Mouse (Mus musculus) urinary bladder, postnatal 36 days (tissue): ENCODE results near the gene Heatr4.
A peak's percentile ranks its signal among the peaks of the same experiment; 100 is the strongest.

Experiments used
- DNase-seq, 2 experiments: peaks; one replicate each; pipeline ENCODE4 v3.0.0; 2022; ENCODE audit warnings: low spot score in 2 of 2, mixed read lengths in 1 of 2

The Heatr4 gene

GRCm38 (mm10) chr12:83998341-83999107 lies 13.9 kb upstream of the Heatr4 start:
- peak in 1 of 2 experiments; percentile 44 for DNase-seq

GRCm38 (mm10) chr12:83997221-83997620 lies 12.6 kb upstream of the Heatr4 start:
- no peak for DNase-seq

DNA sequence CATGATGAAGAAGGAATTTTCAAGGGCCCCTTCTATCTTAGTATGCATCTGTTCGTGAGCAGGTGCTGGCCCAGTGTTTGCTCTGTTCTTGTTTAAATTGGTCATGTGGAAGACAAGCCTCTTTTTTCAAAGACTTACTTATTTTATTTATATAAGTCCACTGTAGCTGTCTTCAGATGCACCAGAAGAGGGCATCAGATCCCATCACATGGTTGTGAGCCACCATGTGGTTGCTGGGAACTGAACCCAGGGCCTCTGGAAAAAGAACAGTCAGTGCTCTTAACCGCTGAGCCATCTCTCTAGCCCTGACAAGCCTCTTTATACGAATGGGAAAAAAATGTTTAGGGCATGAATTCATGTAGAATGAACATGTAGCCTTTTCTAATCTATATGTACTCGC lies 4.7 kb upstream of the Heatr4 start:
- DNase-seq: no peak

GRCm38 (mm10) chr12:83988483-83988882 lies 3.8 kb upstream of the Heatr4 start:
- DNase-seq: no peak

DNA sequence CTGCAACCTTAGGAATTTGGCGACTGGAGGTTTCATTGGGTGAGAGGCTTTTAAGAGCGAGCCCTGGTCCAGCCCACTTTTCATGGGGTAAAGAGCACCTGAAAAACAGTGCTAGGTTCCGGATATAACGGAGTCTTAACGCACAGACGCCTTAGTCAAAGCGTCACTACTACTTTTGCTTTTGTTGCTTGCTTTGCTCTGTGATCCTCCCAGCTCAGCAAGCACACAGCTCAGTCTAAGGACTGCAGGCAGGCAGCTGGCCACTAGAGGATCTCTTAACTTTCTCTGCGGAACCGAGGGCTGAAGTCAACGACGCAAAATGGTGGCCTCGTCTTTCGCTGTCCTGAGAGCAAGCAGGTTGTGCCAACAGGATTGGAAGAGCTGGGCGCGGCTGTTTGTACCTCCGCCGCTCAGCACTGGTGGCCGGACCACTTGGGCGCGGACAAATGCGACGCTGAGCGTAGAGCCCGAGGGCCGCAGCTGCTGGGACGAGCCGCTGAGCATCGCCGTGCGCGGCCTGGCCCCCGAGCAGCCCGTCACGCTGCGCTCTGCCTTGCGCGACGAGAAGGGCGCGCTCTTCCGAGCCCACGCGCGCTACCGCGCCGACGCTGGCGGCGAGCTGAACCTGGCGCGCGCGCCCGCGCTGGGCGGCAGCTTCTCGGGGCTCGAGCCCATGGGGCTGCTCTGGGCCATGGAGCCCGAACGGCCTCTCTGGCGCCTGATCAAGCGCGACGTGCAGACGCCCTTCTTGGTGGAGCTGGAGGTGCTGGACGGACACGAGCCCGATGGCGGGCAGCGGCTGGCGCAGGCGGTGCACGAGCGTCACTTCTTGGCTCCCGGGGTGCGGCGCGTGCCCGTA lies 3.2 kb upstream of the Heatr4 start, which contains the start of gene Acot2:
Gene Acot2 (plus strand): TSS at position 279 of the 859 bp plus-strand sequence.
- DNase-seq: peak; percentile 67 to 71

DNA sequence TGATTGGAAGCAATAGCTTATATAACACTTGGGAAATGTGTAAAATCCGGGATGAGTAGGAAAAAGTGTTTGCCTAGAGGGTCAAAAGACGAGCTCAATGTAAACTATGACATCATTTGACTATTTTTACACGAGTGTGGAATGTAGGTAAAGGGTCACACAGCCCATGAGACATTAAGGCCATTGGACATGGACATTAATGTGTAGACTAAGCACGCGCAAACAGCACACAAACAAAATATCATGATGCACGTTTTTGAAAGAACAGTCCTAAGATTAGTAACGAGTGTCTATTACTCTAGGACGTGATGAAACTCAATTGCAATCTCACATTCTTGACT lies 2.6 kb upstream of the Heatr4 start:
- DNase-seq: no peak

GRCm38 (mm10) chr12:83981615-83982014 lies 3.0 kb downstream of the Heatr4 start:
- DNase-seq: no peak

DNA sequence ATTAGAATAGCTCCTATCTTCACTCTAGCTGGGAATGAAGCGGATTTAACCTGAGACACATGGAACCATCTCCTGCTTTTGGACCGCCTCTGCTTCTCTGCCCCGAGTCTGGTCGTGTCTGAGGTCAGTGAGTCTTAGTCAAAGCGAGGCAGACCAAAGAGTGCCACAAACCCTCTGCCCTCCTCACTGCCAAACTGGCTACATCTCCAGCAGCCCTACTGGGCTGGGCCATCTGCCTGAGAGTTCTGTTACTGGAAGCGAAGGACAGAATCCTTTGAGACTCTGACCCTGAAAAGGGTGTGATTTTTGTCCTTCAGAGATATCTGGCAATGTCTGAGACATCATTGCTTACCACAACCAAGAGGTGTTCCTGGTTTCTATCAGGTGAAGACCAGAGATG lies 5.8 kb downstream of the Heatr4 start:
- no peak for DNase-seq

GRCm38 (mm10) chr12:83972117-83972516 lies 12.5 kb downstream of the Heatr4 start:
- DNase-seq: peak; percentile 33 to 55

DNA sequence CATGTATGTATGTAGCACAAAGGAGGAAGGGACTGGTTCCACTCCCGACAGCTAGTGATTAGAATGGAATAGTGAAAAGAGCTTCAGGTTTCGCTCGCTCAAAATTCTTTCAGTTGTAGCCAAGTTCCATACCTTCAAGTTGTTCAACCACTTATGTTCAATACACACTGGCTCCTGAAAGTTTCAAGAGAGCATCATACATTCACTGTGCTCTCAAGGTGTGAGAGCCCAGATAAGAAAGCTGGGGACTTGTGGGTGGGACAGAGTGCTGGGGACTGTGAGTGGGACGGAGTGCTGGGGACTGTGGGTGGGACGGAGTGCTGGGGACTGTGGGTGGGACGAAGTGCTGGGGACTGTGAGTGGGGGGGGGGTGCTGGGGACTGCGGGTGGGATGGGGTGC lies 19.4 kb downstream of the Heatr4 start:
- DNase-seq: no peak

- DNase-seq: no peak
Measured at GRCm38 (mm10) chr12:83958278-83958677, 26.4 kb downstream of the Heatr4 start.

GRCm38 (mm10) chr12:83951711-83952575 lies 32.7 kb downstream of the Heatr4 start:
- no peak for DNase-seq

DNA sequence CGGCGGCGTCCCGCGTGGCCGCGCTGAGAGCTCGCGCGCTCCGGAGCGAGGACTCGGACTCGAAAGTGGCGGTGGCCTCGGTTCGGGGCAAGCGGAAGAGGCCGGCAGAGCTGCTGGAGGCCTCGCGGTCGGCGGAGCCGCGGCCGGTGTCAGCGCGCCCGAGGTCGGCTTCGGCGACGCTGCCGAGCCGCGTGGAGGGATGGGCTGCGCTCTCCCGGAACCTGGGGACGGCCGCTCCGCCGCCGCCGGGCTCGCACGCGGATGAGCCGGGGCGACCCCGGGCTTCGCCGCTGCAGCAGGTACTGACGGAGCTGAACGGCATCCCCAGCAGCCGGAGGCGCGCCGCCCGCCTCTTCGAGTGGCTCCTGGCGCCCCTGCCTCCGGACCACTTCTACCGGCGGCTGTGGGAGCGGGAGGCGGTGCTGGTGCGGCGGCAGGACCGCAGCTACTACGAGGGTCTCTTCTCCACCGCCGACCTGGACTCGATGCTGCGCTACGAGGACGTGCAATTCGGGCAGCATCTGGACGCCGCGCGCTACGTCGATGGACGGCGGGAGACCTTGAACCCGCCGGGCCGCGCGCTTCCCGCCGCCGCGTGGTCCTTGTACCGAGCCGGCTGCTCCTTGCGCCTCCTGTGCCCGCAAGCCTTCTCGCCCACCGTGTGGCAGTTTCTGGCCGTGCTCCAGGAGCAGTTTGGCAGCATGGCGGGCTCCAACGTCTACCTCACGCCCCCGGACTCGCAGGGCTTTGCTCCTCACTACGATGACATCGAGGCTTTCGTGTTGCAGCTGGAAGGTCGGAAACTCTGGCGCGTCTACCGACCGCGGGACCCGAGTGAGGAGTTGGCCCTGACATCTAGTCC lies 33.6 kb downstream of the Heatr4 start:
- no peak for DNase-seq

- DNase-seq: peak; percentile 80 to 83
Measured at GRCm38 (mm10) chr12:83950493-83950839, 34.2 kb downstream of the Heatr4 start, which contains the start of gene Riox1. Gene Riox1, plus strand, starts transcription at chr12:83950608.

DNA sequence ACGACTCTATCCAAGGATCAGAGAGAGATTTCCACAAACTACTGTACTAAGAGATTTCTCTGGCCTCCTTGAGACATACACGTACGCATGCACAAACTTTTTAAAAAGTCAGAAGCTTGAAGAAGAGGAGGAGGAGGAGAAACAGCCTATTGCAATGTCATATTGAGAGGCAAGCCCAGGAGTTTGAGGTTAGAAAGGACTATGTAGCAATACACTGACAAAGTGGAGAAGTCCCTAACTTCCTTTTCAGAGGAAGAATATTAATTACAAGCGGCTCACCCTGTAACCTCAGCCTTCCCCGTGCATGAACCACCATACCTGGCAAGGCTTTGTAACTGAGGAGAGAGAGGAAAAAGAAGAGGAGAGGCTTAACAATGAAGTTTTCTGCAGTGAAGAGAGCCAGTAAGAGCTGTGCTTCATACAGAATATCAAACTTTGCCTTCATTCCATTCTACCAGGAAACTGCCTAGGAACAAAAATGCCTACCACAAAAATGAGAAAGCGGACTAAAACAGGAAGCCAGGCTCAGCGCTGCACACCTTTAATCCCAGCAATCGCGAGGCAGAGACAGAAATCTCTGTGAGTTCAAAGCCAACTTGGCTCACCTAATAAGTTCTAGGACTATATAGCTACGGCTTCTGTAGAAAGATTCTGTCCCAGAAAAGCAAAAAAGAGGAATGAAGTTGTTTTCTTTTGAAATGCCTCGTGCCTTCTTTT lies 34.7 kb downstream of the Heatr4 start:
- peak in 1 of 2 experiments; percentile 21 for DNase-seq

- DNase-seq: no peak
Measured at GRCm38 (mm10) chr12:83949043-83949442, 35.6 kb downstream of the Heatr4 start.

- DNase-seq: no peak
Measured at GRCm38 (mm10) chr12:83947260-83947811, 37.3 kb downstream of the Heatr4 start.

- DNase-seq: no peak
Measured at GRCm38 (mm10) chr12:83941938-83942337, 42.7 kb downstream of the Heatr4 start.

DNA sequence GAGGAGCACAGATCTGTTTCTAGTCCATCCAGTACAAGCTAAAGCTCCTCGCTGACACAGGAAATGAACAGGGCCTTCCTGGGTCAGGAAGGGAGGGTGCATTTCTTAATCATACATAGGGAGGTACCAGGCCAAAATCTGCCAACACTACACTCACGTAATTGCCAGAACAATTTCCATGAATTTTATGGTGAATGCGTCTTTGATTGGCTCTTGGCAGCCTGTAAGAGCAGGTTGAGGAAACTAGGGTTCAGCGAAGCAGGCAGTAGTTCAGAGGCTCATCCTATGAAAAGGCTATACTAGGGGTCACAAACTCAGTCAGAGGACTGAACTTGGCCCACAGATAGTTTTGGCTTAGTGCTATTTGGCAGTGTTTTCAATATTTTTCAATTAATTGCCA lies 44.6 kb downstream of the Heatr4 start:
- no peak for DNase-seq

DNA sequence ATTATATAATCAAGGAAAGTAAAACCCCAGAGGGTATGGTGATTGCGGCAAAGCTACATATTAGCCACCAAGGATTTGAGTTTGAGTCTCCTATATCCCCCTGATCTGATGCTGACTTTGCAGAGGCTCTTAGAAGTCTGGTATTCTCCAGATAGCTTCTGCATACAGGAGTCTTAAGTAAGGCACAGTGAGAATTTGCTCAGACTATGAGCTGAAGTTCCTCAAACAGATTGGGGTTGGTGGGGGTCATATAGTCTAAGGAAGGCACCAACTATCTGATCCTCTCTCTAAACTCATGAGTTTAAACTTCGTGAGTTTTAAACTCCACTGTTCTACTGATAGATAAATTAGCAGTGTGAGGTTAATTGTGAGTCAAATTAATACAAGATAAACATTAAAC lies 45.3 kb downstream of the Heatr4 start:
- no peak for DNase-seq
